Mouse (Mus musculus) myocyte (in vitro differentiated cells): ENCODE results near the gene Smg9.
"Not testable (repeated sequence)": the region's sequence is repeated elsewhere in the genome, so short reads cannot be mapped to it uniquely, and the experiment has no call there.

Experiments used
- CEBPB ChIP-seq: IDR thresholded peaks from 2 replicates; pipeline ENCODE4 v1.6.1; 2011; ENCODE audit warnings: mild to moderate bottlenecking, moderate library complexity; ENCODE audit not compliant: poor library complexity, insufficient read depth, severe bottlenecking
- MYOG ChIP-seq, 3 experiments: IDR thresholded peaks; one replicate each; pipeline ENCODE4 v1.6.1; 2011; ENCODE audit warnings: control low read depth in 2 of 3, low read depth in 2 of 3, mild to moderate bottlenecking in 2 of 3; ENCODE audit not compliant: insufficient read length in 2 of 3, control insufficient read depth in 1 of 3, insufficient read depth in 1 of 3
- POLR2A ChIP-seq: IDR thresholded peaks from one replicate; pipeline ENCODE4 v1.6.1; 2011; ENCODE audit warnings: low read depth, mild to moderate bottlenecking, control low read depth, moderate library complexity; ENCODE audit not compliant: insufficient read length
- TCF12 ChIP-seq: IDR thresholded peaks from one replicate; pipeline ENCODE4 v1.6.1; 2011; ENCODE audit warnings: mild to moderate bottlenecking, control low read depth; ENCODE audit not compliant: poor library complexity, insufficient read depth, severe bottlenecking
- USF1 ChIP-seq: IDR thresholded peaks from one replicate; pipeline ENCODE4 v1.6.1; 2011; ENCODE audit warnings: low read depth, mild to moderate bottlenecking, control low read depth, moderate library complexity

GRCm38 (mm10) chr7:24400489-24400888 is 1.1 kb downstream of the Smg9 start:
- not testable (repeated sequence) for TF ChIP-seq POLR2A; TCF12; MYOG (IDR thresholded peaks at IDR 0.05; ENCODE audit: control insufficient read depth in 1 of 3, insufficient read depth in 1 of 3, insufficient read length in 2 of 3, low read depth in 2 of 3); CEBPB; USF1
